Mouse (Mus musculus): ENCODE measurements around the gene Skp1a. TPM values are rescaled to one million over a fixed set of nuclear protein-coding genes. Genes with fewer than 3 reads are reported as not detected.

Skp1a gene
- polyA plus RNA-seq, 1 experiment from 2014 or later = 512 TPM

- no peak overlapping the region for H3K4me2 ChIP-seq
- WGBS = 54% methylated on average over 6 of the region's 6 CpGs
- no peaks in the 10 kb centered on the region for H3K27me3 ChIP-seq
- no peak overlapping the region for H3K27ac ChIP-seq
- H3K4me3 ChIP-seq = no peak overlapping the region
- peaks cover 59% of the 10 kb centered on the region for H3K4me1 ChIP-seq (replicated peaks)
- H3K9ac ChIP-seq = no peak overlapping the region
- no peaks in the 10 kb centered on the region for H3K9me3 ChIP-seq (replicated peaks)
- ATAC-seq (replicated peaks; ENCODE audit: insufficient number of reproducible peaks, insufficient read depth, low FRiP score, low read depth) = no peak
- no peaks in the 10 kb centered on the region for H3K36me3 ChIP-seq
These were observed 40.8 kb downstream of the Skp1a start for GRCm38 (mm10) chr11:52272619-52273018.

- ATAC-seq (replicated peaks; ENCODE audit: insufficient number of reproducible peaks, insufficient read depth, low FRiP score, low read depth) = no peak; the same call in 1 of the 2 replicates
- H3K9ac ChIP-seq = no peak overlapping the region
These were observed 41.6 kb downstream of the Skp1a start for GRCm38 (mm10) chr11:52273183-52273941.

GRCm38 (mm10) chr11:52273942-52274330, 42.1 kb downstream of the Skp1a start:
- Histone ChIP-seq H3K4me1 (replicated peaks) (peaks cover 46% of the 10 kb centered on the region), H3K27me3 (no peaks in the 10 kb centered on the region), H3K36me3 (no peaks in the 10 kb centered on the region), H3K4me3 (no peak overlapping the region), H3K4me2 (no peak overlapping the region), H3K9me3 (replicated peaks) (no peaks in the 10 kb centered on the region), H3K27ac (no peak overlapping the region), H3K9ac (no peak overlapping the region)
- no peak for ATAC-seq (replicated peaks; ENCODE audit: insufficient number of reproducible peaks, insufficient read depth, low FRiP score, low read depth)
- 81% methylated on average over 4 of the region's 4 CpGs for WGBS

More at GRCm38 (mm10) chr11:52273183-52273941, 41.6 kb downstream of the Skp1a start:
- Histone ChIP-seq H3K4me3 (no peak overlapping the region), H3K36me3 (no peaks in the 10 kb centered on the region), H3K4me1 (replicated peaks) (peaks cover 52% of the 10 kb centered on the region), H3K9me3 (replicated peaks) (no peaks in the 10 kb centered on the region), H3K4me2 (no peak overlapping the region), H3K27ac (no peak overlapping the region), H3K27me3 (no peaks in the 10 kb centered on the region)
- WGBS = 58% methylated on average over 11 of the region's 11 CpGs

GRCm38 (mm10) chr11:52274456-52275112, 42.8 kb downstream of the Skp1a start:
- no peak; the same call in 1 of the 2 replicates for ATAC-seq (replicated peaks; ENCODE audit: insufficient number of reproducible peaks, insufficient read depth, low FRiP score, low read depth)
- Histone ChIP-seq H3K4me3 (no peak overlapping the region), H3K9ac (no peak overlapping the region), H3K9me3 (replicated peaks) (no peaks in the 10 kb centered on the region), H3K36me3 (no peaks in the 10 kb centered on the region), H3K27me3 (no peaks in the 10 kb centered on the region), H3K4me2 (no peak overlapping the region), H3K27ac (no peak overlapping the region; the same call in 1 of the 2 replicates), H3K4me1 (replicated peaks) (peaks cover 42% of the 10 kb centered on the region)
- WGBS = 74% methylated on average over 20 of the region's 20 CpGs

GRCm38 (mm10) chr11:52275366-52275765, 43.6 kb downstream of the Skp1a start:
- Histone ChIP-seq H3K4me3 (no peak overlapping the region), H3K36me3 (no peaks in the 10 kb centered on the region), H3K9me3 (replicated peaks) (no peaks in the 10 kb centered on the region), H3K4me2 (no peak overlapping the region; the same call in 1 of the 2 replicates), H3K27ac (0 out of 2 replicates have a peak overlapping the region, but pooled peaks have one; percentile 29), H3K27me3 (no peaks in the 10 kb centered on the region), H3K9ac (no peak overlapping the region), H3K4me1 (replicated peaks) (peaks cover 38% of the 10 kb centered on the region)
- 66% methylated on average over 8 of the region's 8 CpGs for WGBS
- 0 out of 2 replicates have a peak, but pooled peaks have one; percentile 19 for ATAC-seq (replicated peaks; ENCODE audit: insufficient number of reproducible peaks, insufficient read depth, low FRiP score, low read depth)

GRCm38 (mm10) chr11:52275774-52276555, 44.2 kb downstream of the Skp1a start:
- 0 out of 2 replicates have a peak, but pooled peaks have one; percentile 6 for ATAC-seq (replicated peaks; ENCODE audit: insufficient number of reproducible peaks, insufficient read depth, low FRiP score, low read depth)
- 79% methylated on average over 9 of the region's 9 CpGs for WGBS
- H3K9ac ChIP-seq = no peak overlapping the region
- H3K4me2 ChIP-seq = no peak overlapping the region; the same call in 1 of the 2 replicates
- H3K27me3 ChIP-seq = 0 out of 2 replicates have a peak, but pooled peaks cover 3% of the 10 kb centered on the region
- peaks cover 38% of the 10 kb centered on the region for H3K4me1 ChIP-seq (replicated peaks)
- no peak overlapping the region for H3K4me3 ChIP-seq
- H3K27ac ChIP-seq = 0 out of 2 replicates have a peak overlapping the region, but pooled peaks have one; percentile 29
- no peaks in the 10 kb centered on the region for H3K9me3 ChIP-seq (replicated peaks)
- no peaks in the 10 kb centered on the region for H3K36me3 ChIP-seq

GRCm38 (mm10) chr11:52276961-52277391, 45.2 kb downstream of the Skp1a start:
- H3K36me3 ChIP-seq = no peaks in the 10 kb centered on the region
- peaks cover 34% of the 10 kb centered on the region for H3K4me1 ChIP-seq (replicated peaks)
- H3K9me3 ChIP-seq (replicated peaks) = no peaks in the 10 kb centered on the region
- peaks cover 12% of the 10 kb centered on the region; the same call in 1 of the 2 replicates for H3K27me3 ChIP-seq
- no peak overlapping the region for H3K4me2 ChIP-seq
- ATAC-seq (replicated peaks; ENCODE audit: insufficient number of reproducible peaks, insufficient read depth, low FRiP score, low read depth) = no peak
- 90% methylated on average over 8 of the region's 8 CpGs for WGBS
- H3K4me3 ChIP-seq = no peak overlapping the region
- H3K27ac ChIP-seq = no peak overlapping the region
- no peak overlapping the region for H3K9ac ChIP-seq

- ATAC-seq (replicated peaks; ENCODE audit: insufficient number of reproducible peaks, insufficient read depth, low FRiP score, low read depth) = no peak
- peaks cover 31% of the 10 kb centered on the region for H3K4me1 ChIP-seq (replicated peaks)
These were observed 45.8 kb downstream of the Skp1a start for GRCm38 (mm10) chr11:52277433-52278150.

GRCm38 (mm10) chr11:52278164-52278563, 46.4 kb downstream of the Skp1a start:
- H3K4me2 ChIP-seq = no peak overlapping the region
- WGBS = 93% methylated on average over 3 of the region's 3 CpGs
- H3K4me3 ChIP-seq = no peak overlapping the region
- H3K9ac ChIP-seq = no peak overlapping the region
- peaks cover 13% of the 10 kb centered on the region; the same call in 1 of the 2 replicates for H3K27me3 ChIP-seq
- no peaks in the 10 kb centered on the region for H3K9me3 ChIP-seq (replicated peaks)
- peaks cover 31% of the 10 kb centered on the region for H3K4me1 ChIP-seq (replicated peaks)
- no peaks in the 10 kb centered on the region for H3K36me3 ChIP-seq
- no peak for ATAC-seq (replicated peaks; ENCODE audit: insufficient number of reproducible peaks, insufficient read depth, low FRiP score, low read depth)
- no peak overlapping the region for H3K27ac ChIP-seq

More at GRCm38 (mm10) chr11:52277433-52278150, 45.8 kb downstream of the Skp1a start:
- no peaks in the 10 kb centered on the region for H3K36me3 ChIP-seq
- no peak overlapping the region for H3K9ac ChIP-seq
- H3K9me3 ChIP-seq (replicated peaks) = no peaks in the 10 kb centered on the region
- 88% methylated on average over 6 of the region's 6 CpGs for WGBS
- no peak overlapping the region for H3K27ac ChIP-seq
- no peak overlapping the region for H3K4me3 ChIP-seq
- peaks cover 13% of the 10 kb centered on the region; the same call in 1 of the 2 replicates for H3K27me3 ChIP-seq
- no peak overlapping the region for H3K4me2 ChIP-seq

GRCm38 (mm10) chr11:52278991-52279390, 47.2 kb downstream of the Skp1a start:
- 87% methylated on average over 6 of the region's 6 CpGs for WGBS
- Histone ChIP-seq H3K4me3 (no peak overlapping the region), H3K27me3 (peaks cover 13% of the 10 kb centered on the region; the same call in 1 of the 2 replicates), H3K4me1 (replicated peaks) (peaks cover 33% of the 10 kb centered on the region), H3K36me3 (no peaks in the 10 kb centered on the region), H3K27ac (no peak overlapping the region), H3K9ac (no peak overlapping the region), H3K4me2 (no peak overlapping the region), H3K9me3 (replicated peaks) (no peaks in the 10 kb centered on the region)
- no peak for ATAC-seq (replicated peaks; ENCODE audit: insufficient number of reproducible peaks, insufficient read depth, low FRiP score, low read depth)

Data from heart, embryonic 15.5 days (tissue).